Mouse (Mus musculus): ENCODE measurements around the gene Inpp4a. TPM values are rescaled to one million over a fixed set of nuclear protein-coding genes. Genes with fewer than 3 reads are reported as not detected.
A peak's percentile ranks its signal among the peaks of the same experiment; 100 is the strongest.

Inpp4a gene
- total and polyA plus RNA-seq, 3 experiments, result 1.5 to 7.0 (median 4.0) TPM

DNA sequence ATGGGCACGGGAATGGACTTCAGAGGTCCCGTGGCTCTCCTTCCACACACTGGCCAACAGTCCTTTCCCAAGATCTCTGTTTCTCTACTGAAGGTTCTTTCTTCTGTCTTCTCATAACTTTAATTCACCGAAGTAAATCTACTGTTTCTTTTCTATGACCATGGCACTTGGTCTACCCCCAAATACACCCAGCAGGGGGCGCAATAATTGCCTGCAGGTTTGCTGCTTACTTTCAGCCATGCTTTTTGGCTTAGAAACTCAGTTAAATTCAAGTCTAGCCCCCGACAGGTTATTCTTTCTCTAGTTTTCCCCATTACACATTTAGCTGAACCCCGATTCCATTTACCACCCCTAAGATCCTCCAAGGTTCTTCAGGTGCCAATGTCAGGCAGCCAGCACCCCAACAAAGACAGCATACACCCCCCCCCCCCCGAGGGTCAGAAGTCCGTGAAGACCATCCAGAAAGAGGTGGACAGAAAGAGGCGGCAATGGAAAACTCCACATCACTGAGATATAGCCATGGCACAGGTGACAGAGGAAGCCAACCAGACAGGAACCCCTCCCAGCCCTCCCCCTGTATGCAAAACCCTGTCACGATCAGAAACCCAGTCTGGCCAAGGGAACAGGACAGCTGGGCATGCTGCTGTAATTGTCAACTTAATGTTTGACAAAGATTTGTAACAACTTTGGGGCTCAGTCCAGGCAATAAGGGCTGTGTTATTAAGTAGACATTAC, 148.9 kb downstream of the Inpp4a start:
- TF ChIP-seq SMC3 (IDR thresholded peaks at IDR 0.05; ENCODE audit: low read depth, low read length) (peak; percentile 77), NELFE (IDR thresholded peaks at IDR 0.05; ENCODE audit: low read depth, low read length) (no peak), IRF4 (IDR thresholded peaks at IDR 0.05; ENCODE audit: low read depth, low read length) (no peak), BHLHE40 (IDR thresholded peaks at IDR 0.05; ENCODE audit: low read depth, low read length) (peak; percentile 55; the same call in 1 of the 2 replicates), CHD2 (IDR thresholded peaks at IDR 0.05; ENCODE audit: low read length) (no peak), NRF1 (IDR thresholded peaks at IDR 0.05; ENCODE audit: low read depth, low read length) (no peak), ZC3H11A (IDR thresholded peaks at IDR 0.05; ENCODE audit: low read depth, low read length) (0 out of 2 replicates have a peak, but pooled peaks have one; percentile 10), ZMIZ1 (IDR thresholded peaks at IDR 0.05; ENCODE audit: low read depth, low read length) (no peak), CHD1 (IDR thresholded peaks at IDR 0.05; ENCODE audit: low read depth, low read length) (no peak), JUND (conservative IDR thresholded peaks at IDR 0.05; ENCODE audit: low read depth, low read length) (no peak), SIN3A (IDR thresholded peaks at IDR 0.05; ENCODE audit: low read length) (no peak), PAX5 (IDR thresholded peaks at IDR 0.05; ENCODE audit: low read length) (no peak), HCFC1 (IDR thresholded peaks at IDR 0.05; ENCODE audit: low read depth, low read length) (no peak), ETS1 (conservative IDR thresholded peaks at IDR 0.05; ENCODE audit: low read depth, low read length) (peak; percentile 25; the same call in 1 of the 2 replicates), MAFK (IDR thresholded peaks at IDR 0.05; ENCODE audit: insufficient replicate concordance, low read length) (no peak), GABPA (IDR thresholded peaks at IDR 0.05; ENCODE audit: insufficient replicate concordance, low read depth, low read length) (no peak), RCOR1 (conservative IDR thresholded peaks at IDR 0.05; ENCODE audit: low read depth, low read length) (no peak; the same call in 1 of the 2 replicates), TBP (conservative IDR thresholded peaks at IDR 0.05; ENCODE audit: low read depth, low read length) (no peak), TCF12 (IDR thresholded peaks at IDR 0.05; ENCODE audit: low read depth, low read length) (0 out of 2 replicates have a peak, but pooled peaks have one; percentile 21), CTCF (conservative IDR thresholded peaks at IDR 0.05 in 1 of 2, IDR thresholded peaks at IDR 0.05 in 1 of 2; ENCODE audit: low read depth in 2 of 2, low read length in 2 of 2) (peak; percentile 64 to 78), UBTF (IDR thresholded peaks at IDR 0.05; ENCODE audit: low read depth, low read length) (no peak), ZKSCAN1 (IDR thresholded peaks at IDR 0.05; ENCODE audit: borderline replicate concordance, low read depth, low read length) (no peak), MXI1 (IDR thresholded peaks at IDR 0.05; ENCODE audit: low read depth, low read length) (no peak; the same call in 1 of the 2 replicates), EP300 (IDR thresholded peaks at IDR 0.05; ENCODE audit: low read length) (0 out of 2 replicates have a peak, but pooled peaks have one; percentile 15), KAT2A (IDR thresholded peaks at IDR 0.05; ENCODE audit: insufficient replicate concordance, low read length) (no peak), USF1 (IDR thresholded peaks at IDR 0.05; ENCODE audit: low read depth, low read length) (no peak), ZNF384 (IDR thresholded peaks at IDR 0.05; ENCODE audit: low read depth, low read length) (no peak), POLR2AphosphoS2 (IDR thresholded peaks at IDR 0.05; ENCODE audit: low read depth, low read length) (no peak), MAX (IDR thresholded peaks at IDR 0.05; ENCODE audit: low read length) (no peak), USF2 (conservative IDR thresholded peaks at IDR 0.05; ENCODE audit: low read depth, low read length) (no peak), JUN (IDR thresholded peaks at IDR 0.05; ENCODE audit: insufficient read depth, low read depth, low read length) (no peak), RAD21 (IDR thresholded peaks at IDR 0.05; ENCODE audit: low read depth, low read length) (peak; percentile 56), MAZ (IDR thresholded peaks at IDR 0.05; ENCODE audit: low read depth, low read length) (no peak)
- Histone ChIP-seq H3K9me3 (replicated peaks; ENCODE audit: low read length) (no peaks in the 10 kb centered on the region), H3K9ac (ENCODE audit: insufficient read depth, low read depth) (no peak overlapping the region), H3K4me1 (ENCODE audit: control insufficient read depth in 1 of 2, insufficient read depth in 2 of 2) (peaks cover 0 to 18% of the 10 kb centered on the region in 2 experiments; a peak in 2 of 4 replicates), H3K79me2 (replicated peaks; ENCODE audit: control insufficient read depth, extremely low read depth, insufficient read depth, poor library complexity, severe bottlenecking) (no peaks in the 10 kb centered on the region), H3K4me3 (replicated peaks in 1 of 3; ENCODE audit: low read depth in 2 of 3, low read length in 2 of 3, poor library complexity in 1 of 3) (no peak overlapping the region), H3K4me2 (ENCODE audit: insufficient read depth, low read depth, poor library complexity, severe bottlenecking) (no peak overlapping the region), H3K27ac (ENCODE audit: insufficient read depth, low read depth) (no peak overlapping the region), H3K36me3 (replicated peaks in 1 of 2; ENCODE audit: control insufficient read depth in 1 of 2, insufficient read depth in 1 of 2, low read length in 1 of 2) (peaks cover 51 to 88% of the 10 kb centered on the region in 2 experiments), H3K27me3 (replicated peaks) (no peaks in the 10 kb centered on the region)
- in situ Hi-C loops (cut with MboI; ENCODE audit: low pct_ligation_motif_present, low pct_unique_long_range_greater_than_20kb, low sequenced_read_pairs), result no loop called here
- dilution Hi-C loops (cut with MboI; ENCODE audit: extremely low pct_ligation_motif_present, extremely low pct_unique_long_range_greater_than_20kb, low sequenced_read_pairs), result no loop called here
- DNase-seq (ENCODE audit: extremely low read depth), result peak; percentile 57
